Mouse (Mus musculus): ENCODE data around the gene Nos1. TPM values are rescaled to one million over a fixed set of nuclear protein-coding genes. Genes with fewer than 3 reads are reported as not detected.

Nos1 gene
- 7.8 and 7.9 TPM in 2 replicates for polyA plus RNA-seq (2021; fragmentation: Nextera tagmentation)
- long read RNA-seq, experiment 1, partial matches to known transcripts: 6 of 31 reads
- long read RNA-seq, experiment 1, other reads (novel, unspliced or antisense): 25 of 31 reads
- long read RNA-seq, experiment 2, full-length matches to known transcripts: 2 of 60 reads
- long read RNA-seq, experiment 2, partial matches to known transcripts: 10 of 60 reads
- long read RNA-seq, experiment 2, other reads (novel, unspliced or antisense): 48 of 60 reads

GRCm38 (mm10) chr5:117780681-117781080, at the start of gene Nos1:
TSS of gene Nos1 (plus strand) at chr5:117781032.

GRCm38 (mm10) chr5:117976657-117977500, 196.0 kb downstream of the Nos1 start, which contains the start of gene Fbxo21:
TSS of gene Fbxo21 (plus strand) at chr5:117976730.

Other genes starting within 250 kb of the Nos1 start
- gene Fbxo21, start 195.7 kb downstream of the Nos1 start, polyA plus RNA-seq (2021; fragmentation: Nextera tagmentation): 57.4 and 61.8 TPM in 2 replicates
- 237 and 271 TPM in 2 replicates for gene Tesc, start 246.7 kb downstream of the Nos1 start, polyA plus RNA-seq (2021; fragmentation: Nextera tagmentation)